Mouse (Mus musculus) A20 (cell line): Measurements from ENCODE around the gene Colgalt2.

Experiments
- DNase-seq: peaks from one replicate; pipeline ENCODE4 v3.0.0-alpha.2; 2011; ENCODE audit warnings: low read depth, low spot score

Colgalt2 gene

GRCm38 (mm10) chr1:152536416-152537018 lies 136.9 kb downstream of the Colgalt2 start:
- no peak for DNase-seq

- DNase-seq, result no peak
Observed at GRCm38 (mm10) chr1:152537186-152537585, 137.6 kb downstream of the Colgalt2 start.

- no peak for DNase-seq
Observed at GRCm38 (mm10) chr1:152538817-152539216, 139.2 kb downstream of the Colgalt2 start.

GRCm38 (mm10) chr1:152540304-152540887 lies 140.8 kb downstream of the Colgalt2 start:
- DNase-seq, result no peak

GRCm38 (mm10) chr1:152542747-152543378 lies 143.2 kb downstream of the Colgalt2 start:
- DNase-seq, result no peak

- DNase-seq, result no peak
Observed at GRCm38 (mm10) chr1:152543449-152544159, 144.0 kb downstream of the Colgalt2 start.

GRCm38 (mm10) chr1:152549061-152549738 lies 149.6 kb downstream of the Colgalt2 start:
- no peak for DNase-seq

GRCm38 (mm10) chr1:152550544-152550943 lies 150.9 kb downstream of the Colgalt2 start:
- DNase-seq, result no peak

GRCm38 (mm10) chr1:152550973-152551372 lies 151.3 kb downstream of the Colgalt2 start:
- no peak for DNase-seq

- DNase-seq, result no peak
Observed at GRCm38 (mm10) chr1:152553912-152554547, 154.4 kb downstream of the Colgalt2 start.

GRCm38 (mm10) chr1:152555944-152556573 lies 156.4 kb downstream of the Colgalt2 start:
- no peak for DNase-seq

- DNase-seq, result no peak
Observed at GRCm38 (mm10) chr1:152556576-152557281, 157.1 kb downstream of the Colgalt2 start.
